Mouse (Mus musculus) CD4-positive, CD25-positive, alpha-beta regulatory T cell, adult 2 months (primary cell): Measurements from ENCODE around the gene Fbxl13.
A peak's percentile ranks its signal among the peaks of the same experiment; 100 is the strongest.

Experiments used
- DNase-seq: peaks from one replicate; pipeline ENCODE4 v3.0.0-alpha.2; 2012; ENCODE audit warnings: low read depth, low spot score

The Fbxl13 gene

DNA sequence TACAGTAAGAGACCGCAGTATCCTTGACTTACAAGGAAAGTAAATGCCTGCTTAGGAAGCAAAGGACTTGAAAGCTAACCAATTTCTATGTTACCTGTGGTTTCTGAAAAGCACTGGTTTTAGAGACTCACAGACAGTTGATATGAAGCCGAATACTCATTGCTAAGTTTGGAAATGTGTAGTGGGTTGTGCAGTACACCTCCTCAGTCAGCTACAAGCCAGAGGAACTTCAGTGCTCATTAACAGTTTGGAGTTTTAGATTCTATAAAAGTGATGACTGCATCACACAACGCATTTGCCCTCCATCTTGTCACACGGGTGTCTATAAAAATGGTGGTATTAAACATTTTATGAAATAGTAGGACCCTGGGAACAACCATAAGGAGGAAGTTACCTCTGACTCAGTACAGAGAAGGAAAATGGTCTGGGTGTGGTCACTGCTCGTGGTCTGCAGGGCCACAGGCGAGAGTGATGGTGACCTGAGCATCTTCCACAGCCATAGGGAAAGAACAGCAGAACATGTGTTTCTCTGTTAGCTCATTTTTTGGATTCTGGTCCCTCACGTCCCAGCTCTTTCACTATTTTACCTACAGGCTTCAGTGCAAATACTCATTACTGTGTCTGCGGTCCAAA, 160.1 kb downstream of the Fbxl13 start:
- no peak for DNase-seq

- DNase-seq: no peak
Observed at GRCm38 (mm10) chr5:21483275-21483674, 162.2 kb downstream of the Fbxl13 start.

- DNase-seq: no peak
Observed at GRCm38 (mm10) chr5:21482446-21483222, 162.8 kb downstream of the Fbxl13 start.

- no peak for DNase-seq
Observed at GRCm38 (mm10) chr5:21481521-21481920, 163.9 kb downstream of the Fbxl13 start.

DNA sequence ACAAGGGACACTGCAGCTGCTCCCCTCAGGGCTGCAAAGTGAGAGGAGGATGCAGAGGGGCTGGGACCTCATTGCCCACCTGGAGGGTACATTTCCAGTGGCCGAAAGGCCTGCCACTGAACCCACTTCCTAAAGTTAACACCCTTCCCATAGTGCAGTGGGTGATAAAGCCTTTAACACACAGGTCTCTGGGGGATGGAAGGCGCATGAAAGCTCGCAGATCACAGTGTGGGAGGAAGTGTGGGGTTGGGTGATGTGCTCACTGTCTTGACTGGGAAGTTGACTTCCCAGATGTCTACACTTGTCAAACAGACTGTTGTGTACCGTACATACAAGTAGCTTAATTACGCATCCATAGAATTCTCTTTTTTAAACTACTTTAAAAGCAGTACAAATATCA, 165.7 kb downstream of the Fbxl13 start:
- DNase-seq: no peak

- no peak for DNase-seq
Observed at GRCm38 (mm10) chr5:21478428-21478827, 167.0 kb downstream of the Fbxl13 start.

DNA sequence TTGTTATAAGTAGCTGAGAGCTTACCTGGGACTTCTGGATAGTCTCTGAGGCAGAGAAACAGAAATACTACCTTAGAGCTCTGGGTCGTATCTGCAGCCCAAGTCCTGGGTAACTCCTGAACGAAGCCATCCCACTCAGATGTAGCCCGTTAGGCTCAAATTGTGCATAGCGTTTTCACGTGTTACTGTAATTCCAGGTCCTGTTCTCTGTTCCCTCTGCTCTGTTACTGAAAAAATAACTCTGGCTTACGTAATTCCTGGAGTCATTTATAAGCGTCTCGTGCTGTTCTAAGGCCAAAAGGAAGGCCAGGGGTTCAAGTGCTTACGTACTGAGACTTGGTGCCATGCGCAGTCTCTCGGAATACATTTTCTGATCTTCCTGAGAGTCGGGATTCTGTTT, 177.3 kb downstream of the Fbxl13 start:
- DNase-seq: no peak

GRCm38 (mm10) chr5:21467387-21467786, 178.0 kb downstream of the Fbxl13 start:
- no peak for DNase-seq

DNA sequence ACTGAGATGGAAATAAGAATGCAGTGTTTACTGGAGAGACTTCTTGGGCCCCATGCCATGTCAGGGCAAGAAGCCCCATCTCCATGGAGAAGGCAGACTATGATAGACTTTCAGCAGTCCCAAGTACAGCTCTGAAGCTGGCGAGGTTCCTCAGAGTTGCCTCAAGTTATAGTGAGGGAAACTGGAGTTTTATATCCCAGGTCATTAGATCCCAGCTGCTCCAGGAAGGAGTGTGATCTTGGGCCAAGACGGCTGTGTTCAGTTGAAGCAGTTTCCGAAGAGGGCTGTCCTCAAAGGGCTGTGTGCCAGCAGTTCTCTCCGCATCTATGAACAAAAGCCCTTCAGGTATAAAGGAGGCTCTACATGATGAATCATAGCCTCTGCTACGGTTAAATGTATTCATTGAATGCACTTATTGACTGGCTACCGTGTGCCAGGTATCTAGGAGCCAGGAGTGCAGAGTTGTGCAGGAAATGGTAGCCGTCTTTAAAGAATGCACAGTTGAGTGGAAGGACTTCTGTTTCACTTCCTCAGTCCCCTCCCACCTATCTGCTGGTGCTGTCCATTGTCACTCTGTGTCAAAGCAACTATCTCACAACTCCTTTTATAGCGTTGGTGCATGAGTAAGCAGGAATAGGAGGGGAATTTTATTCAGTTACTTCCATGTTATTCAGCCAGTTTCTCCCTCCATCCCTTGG, 204.5 kb downstream of the Fbxl13 start:
- DNase-seq: no peak

- no peak for DNase-seq
Observed at GRCm38 (mm10) chr5:21439446-21440110, 205.9 kb downstream of the Fbxl13 start.

GRCm38 (mm10) chr5:21438428-21438827, 207.0 kb downstream of the Fbxl13 start:
- peak; percentile 44 for DNase-seq

DNA sequence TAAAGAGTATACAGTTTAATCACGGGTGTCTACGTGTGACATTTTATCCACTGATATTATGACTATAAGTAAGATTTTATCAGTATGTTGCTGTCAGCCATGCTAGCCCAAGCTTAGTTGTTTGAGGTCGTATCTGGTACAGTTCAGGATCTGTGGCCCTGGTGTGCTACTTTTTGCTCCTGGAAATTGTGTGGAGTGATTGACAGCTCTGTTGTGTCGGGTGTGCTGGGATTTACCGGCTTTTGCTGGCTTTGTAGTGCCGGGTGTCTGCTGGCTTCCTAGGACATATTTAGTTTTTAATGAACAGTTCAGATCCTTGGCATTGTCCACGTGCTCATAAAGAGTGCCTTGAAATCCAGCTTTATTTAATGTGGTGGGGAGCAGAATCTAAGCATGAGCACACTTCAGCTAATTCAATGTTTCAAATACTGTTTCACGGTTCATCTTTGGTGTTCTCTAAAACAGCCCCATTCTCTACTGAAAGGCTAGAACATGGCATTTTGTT, 208.9 kb downstream of the Fbxl13 start:
- DNase-seq: no peak

DNA sequence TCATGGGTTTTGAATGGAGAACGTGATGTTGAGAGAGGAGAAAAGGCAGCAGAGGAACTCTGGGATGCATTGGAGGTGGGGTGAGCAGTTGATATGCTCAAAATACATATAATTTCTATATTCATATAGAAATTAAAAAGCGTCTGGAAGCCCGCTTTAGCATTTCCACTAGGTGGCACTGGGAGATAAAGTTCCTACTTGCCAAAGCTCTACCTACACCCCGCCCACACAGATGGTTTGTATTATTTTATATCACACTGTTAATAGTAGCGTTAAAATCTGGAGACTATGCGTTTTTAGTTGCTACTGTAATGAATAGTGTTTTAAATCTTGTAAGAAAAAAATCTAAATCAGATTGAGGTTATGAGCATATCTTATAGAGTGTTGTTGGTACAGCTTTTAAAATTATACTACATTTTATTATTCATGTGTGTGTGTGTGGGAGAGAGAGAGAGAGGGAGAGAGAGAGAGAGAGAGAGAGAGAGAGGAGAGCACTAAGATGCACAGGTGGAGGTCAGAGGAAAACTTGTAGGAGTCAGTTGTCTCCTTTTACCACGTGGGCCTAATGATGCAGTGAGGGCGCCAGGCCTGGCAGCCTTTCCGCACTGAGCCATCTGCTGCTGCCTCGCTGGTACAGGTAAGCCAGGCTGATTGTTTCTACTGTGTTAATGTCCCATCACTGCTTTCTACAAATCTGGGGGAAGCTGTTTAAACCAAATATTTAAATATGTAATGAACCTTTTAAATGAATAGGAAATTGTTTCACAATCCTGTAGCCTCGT, 211.1 kb downstream of the Fbxl13 start:
- peak; percentile 30 for DNase-seq
